Mouse (Mus musculus) olfactory bulb, adult 2 months (tissue): Measurements from ENCODE around the gene Tspan1.

Experiments
- CTCF ChIP-seq: fragments of 200-500 bp; IDR thresholded peaks from 2 replicates; pipeline ENCODE4 v1.5.1; 2012; ENCODE audit warnings: low read depth, mild to moderate bottlenecking, low read length, moderate library complexity; ENCODE audit not compliant: insufficient read depth
- POLR2A ChIP-seq: fragments of 200-500 bp; IDR thresholded peaks from 2 replicates; pipeline ENCODE4 v1.6.1; 2012; ENCODE audit warnings: mild to moderate bottlenecking, low read depth, low read length, moderate library complexity; ENCODE audit not compliant: insufficient read depth

DNA sequence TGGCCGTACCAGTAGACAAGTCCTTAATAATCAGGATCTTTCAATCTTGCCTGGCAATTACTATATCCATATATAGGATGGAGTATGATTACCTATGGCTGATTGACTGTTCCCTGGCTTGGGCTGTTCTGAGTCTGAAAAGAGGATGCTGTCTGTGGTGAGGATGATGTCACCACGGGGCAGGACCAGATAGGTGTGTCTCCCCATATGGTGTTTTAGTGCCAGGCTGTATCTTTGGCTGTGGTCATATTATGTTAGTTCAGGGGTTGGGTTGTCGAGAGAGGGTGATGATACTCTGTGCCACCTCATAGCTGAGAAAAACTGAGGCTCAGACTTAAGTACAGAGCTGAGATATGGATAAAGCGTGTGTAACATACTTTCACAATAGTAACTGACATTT is 17.7 kb upstream of the Tspan1 start:
- TF ChIP-seq POLR2A (no peak), CTCF (no peak)
